Mouse (Mus musculus): ENCODE results near the gene Med21. TPM values are rescaled to one million over a fixed set of nuclear protein-coding genes. Genes with fewer than 3 reads are reported as not detected.

The Med21 gene
- 67.9 to 97.9 TPM (median 85.9 TPM) in 3 replicates for total RNA-seq (2017)

DNA sequence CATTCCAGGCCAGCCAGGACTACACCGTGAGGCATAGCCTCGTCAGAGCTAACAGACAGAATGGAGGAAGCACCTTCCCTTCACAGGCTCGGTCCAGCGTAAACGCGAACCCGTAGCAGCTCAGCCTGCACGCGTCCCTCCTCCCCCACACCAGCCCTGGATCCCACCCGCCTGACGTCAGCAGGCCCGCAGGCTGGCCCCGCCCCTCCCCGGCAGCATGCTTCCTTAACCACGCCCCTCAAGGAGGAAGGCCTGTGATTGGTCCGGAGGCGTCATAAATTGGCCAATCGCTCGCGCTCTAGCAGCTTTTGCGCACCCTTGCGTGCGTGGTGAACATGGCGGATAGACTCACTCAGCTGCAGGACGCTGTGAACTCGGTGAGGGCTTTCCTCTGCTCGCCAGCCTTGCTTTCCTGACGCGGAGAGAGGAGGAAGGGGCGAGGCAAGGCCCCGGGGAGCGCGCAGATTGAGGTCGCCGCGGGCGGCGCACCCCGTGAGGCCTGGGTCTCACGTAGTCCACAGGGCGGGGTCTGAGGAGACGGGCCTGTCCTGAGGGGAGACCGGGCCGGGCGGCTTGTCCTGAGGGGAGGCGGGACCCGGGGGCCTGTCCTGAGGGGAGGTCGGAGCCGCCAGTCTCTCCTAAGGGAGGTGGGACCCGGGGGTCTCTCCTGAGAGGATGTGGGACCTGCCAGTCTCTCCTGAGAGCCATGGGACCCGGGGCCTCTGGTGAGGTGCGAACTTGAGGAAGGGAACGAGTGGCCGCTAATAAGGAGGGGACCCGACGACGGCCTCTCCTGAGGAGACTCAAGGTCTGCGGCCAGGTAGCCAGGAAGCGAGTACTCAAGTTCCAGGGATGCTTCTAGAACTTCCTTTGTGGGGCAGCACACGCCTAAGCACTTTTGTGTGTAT, at the start of gene Med21, which contains the start of gene Tm7sf3:
Gene Med21 (plus strand): TSS at position 272 of the 908 bp plus-strand sequence.
Gene Tm7sf3 (minus strand): TSS at position 549 of the 908 bp plus-strand sequence.
- ATAC-seq (replicated peaks; ENCODE audit: insufficient number of reproducible peaks, low FRiP score, low TSS enrichment, poor library complexity, severe bottlenecking), result peak; percentile 98

DNA sequence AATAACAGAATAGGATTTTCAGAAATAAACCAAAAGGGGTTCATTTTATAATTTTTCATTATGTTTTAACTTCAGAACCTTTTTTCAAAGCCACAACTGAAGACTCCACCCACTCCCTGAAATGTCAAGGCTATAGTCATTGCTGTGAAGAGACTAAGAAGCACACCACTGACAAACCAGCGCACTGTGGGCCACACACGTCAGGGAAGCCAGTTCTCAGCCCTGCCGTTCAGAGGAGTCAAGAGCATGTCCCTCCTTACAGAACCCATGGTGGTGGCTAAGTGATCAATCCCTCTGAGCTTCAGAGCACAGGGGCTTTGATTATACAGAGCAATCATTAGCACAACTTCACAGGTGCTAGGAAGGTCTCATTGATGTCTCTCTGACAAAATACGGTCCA, 39.7 kb upstream of the Med21 start:
- no peak for ATAC-seq (replicated peaks; ENCODE audit: insufficient number of reproducible peaks, low FRiP score, low TSS enrichment, poor library complexity, severe bottlenecking)

DNA sequence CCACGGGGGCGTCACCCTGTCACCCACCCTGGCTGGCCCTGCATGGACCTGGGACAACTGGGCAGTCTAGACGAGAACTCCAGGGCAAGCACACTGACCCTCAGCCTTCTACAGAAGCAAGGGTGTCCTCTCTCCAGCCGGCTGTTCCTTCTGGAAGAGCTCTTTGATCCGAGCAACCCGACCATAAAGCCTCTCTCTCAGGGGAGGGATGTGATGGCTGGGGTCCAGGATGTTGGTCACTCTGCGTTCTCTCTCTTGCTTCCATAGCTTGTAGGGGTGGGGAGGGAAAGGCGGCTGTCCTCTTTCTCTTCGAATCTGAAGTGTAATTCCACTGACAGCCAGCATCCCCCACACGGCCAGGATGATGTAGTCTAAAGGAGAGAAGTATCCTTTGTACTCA, 38.7 kb upstream of the Med21 start:
- ATAC-seq (replicated peaks; ENCODE audit: insufficient number of reproducible peaks, low FRiP score, low TSS enrichment, poor library complexity, severe bottlenecking), result no peak

DNA sequence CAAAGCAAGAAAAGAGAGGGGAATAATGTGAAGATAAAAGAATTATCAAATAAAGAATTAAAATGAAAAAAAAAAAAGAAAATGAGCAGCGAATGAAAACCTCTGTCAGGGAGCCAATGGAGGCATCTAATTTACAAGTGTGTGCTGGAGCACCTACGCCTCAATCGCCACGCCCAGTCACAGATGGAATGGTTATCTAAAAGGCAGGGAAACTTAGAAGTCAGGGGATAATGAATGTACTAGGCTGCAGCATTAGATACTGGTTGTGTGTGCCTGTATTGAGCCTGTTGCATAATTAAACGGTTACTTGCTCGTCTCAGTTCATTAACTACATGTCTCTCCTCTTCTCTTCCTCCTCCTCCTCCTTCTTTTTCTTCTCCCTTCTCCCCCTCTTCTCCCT, 31.0 kb upstream of the Med21 start:
- no peak for ATAC-seq (replicated peaks; ENCODE audit: insufficient number of reproducible peaks, low FRiP score, low TSS enrichment, poor library complexity, severe bottlenecking)

DNA sequence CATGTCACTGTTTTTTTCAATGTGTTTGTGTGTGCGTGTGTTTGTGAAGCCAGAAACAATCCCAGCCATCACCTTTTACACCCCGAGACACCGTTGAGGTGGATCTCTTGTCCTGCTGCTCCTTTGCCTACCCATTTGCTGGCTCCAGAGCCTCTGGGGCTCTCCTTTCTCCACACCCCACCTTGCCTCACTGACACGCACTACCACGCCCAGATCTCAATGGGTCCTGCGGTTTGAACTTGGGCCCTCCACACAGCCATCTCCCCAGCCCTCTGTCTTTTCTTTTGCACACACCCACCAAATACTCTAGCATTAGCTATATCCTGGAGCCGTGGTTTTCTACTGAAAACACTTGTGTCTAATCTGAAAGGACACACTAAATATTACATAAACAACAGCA, 30.4 kb upstream of the Med21 start:
- no peak for ATAC-seq (replicated peaks; ENCODE audit: insufficient number of reproducible peaks, low FRiP score, low TSS enrichment, poor library complexity, severe bottlenecking)

DNA sequence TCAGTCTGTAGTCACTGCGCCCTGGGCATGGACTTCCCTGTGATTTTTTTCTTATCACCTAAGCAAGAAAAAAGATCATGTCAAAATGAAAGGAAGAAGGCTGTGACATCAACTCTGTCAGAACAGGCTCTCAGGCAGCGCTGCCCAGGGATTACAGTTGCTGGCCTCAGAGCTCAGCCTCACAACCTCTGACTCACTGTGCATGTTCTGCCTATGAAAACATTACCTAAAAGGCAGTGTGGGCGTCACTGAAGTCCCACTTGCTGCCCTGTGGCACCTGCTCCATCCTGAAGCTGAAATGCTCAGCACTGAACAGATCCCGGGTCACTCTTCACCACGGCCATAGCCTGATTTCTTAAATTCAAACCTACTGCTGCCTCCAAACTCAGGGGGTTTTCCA, 29.6 kb upstream of the Med21 start:
- ATAC-seq (replicated peaks; ENCODE audit: insufficient number of reproducible peaks, low FRiP score, low TSS enrichment, poor library complexity, severe bottlenecking), result no peak

DNA sequence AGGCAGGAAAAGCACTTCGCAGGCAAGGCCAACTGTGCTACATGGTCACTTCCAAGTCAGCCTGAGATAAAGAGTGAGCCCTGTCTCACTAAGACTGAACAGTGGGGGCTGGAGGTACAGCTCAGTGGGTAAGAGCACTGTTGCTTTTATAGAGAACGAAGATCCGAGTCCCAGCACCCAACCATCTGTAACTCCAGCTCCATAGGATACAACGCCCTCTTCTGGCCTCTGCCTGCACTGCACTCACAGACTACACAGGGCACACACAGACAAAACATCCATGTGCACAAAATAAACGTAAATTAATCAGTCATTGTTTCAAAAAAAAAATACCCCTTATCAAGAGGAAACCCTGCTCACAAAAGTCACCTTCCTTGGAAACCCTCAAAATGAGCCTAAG, 28.4 kb upstream of the Med21 start:
- no peak for ATAC-seq (replicated peaks; ENCODE audit: insufficient number of reproducible peaks, low FRiP score, low TSS enrichment, poor library complexity, severe bottlenecking)

DNA sequence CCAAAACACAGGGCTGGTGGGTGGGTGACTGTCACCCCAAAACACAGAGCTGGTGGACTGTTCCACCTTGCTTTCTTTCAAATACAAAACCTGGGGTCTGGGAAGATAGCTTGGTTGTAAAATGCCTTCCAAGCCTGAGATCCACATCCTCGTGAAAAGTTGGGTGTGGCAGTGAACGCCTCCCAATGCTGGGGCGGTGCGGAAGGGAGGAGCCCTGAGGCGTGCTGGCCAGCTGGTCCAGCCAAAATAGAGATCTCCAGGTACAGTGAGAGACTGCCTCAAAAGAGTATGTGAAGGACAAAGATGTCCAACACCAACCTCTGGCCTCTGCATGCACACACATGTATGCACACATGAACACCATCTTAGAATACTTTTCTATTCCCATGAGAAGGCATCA, 27.8 kb upstream of the Med21 start:
- no peak for ATAC-seq (replicated peaks; ENCODE audit: insufficient number of reproducible peaks, low FRiP score, low TSS enrichment, poor library complexity, severe bottlenecking)

DNA sequence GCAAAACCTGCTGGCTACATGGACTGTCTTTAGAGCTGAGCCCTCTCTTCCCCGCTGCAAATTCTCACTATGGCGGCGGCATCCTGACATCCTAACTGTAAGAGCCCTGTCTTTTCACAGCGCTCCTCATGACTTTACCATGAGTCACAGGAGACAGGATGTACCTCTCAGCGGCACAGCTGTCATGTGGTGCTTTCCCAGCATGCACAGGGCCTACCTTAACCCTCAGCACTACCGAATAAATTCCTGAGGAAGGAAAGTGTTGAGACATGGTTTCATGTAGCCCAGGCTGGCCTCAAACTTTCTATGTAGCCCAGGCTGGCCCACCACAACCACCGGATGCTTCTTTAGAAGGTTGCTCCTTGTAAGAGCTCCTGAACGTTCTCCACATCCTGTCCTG, 26.5 kb upstream of the Med21 start:
- no peak for ATAC-seq (replicated peaks; ENCODE audit: insufficient number of reproducible peaks, low FRiP score, low TSS enrichment, poor library complexity, severe bottlenecking)

DNA sequence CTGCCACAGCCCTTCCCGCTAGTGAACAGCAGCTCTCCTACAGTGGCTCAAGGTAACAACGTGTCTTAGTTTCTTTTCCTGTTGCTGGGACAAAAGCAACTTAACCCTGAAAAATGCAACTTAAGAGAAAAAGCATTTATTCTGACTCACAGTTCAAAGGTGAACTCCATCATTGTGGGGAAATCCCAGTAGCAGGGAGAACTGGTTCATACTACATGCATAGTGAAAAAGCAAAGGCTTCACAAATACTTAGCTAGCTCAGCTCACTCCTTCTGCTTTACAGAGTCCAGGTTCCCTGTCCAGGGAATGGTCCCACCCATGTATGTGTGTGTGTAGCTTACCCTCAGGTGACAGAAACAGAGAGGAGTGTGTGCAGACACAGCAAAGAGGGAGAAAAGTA, 25.7 kb upstream of the Med21 start:
- no peak for ATAC-seq (replicated peaks; ENCODE audit: insufficient number of reproducible peaks, low FRiP score, low TSS enrichment, poor library complexity, severe bottlenecking)

DNA sequence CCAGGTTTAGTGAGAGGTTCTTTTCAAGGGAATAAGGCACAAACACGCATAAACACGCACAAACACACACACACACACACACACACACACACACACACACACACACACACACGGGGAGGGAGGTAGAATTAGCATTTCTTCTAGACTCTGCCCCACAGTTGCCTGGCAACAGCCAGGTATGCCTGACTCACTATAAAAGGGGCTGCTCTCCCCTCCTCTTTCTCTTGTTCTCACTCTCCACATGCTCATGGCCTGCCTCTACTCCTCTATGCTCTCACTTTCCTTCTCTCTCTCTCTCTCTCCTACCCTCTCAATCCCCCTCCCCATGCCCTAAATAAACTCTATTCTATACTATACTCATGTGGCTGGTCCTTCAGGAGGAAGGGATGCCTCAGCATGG, 14.2 kb upstream of the Med21 start:
- no peak for ATAC-seq (replicated peaks; ENCODE audit: insufficient number of reproducible peaks, low FRiP score, low TSS enrichment, poor library complexity, severe bottlenecking)

DNA sequence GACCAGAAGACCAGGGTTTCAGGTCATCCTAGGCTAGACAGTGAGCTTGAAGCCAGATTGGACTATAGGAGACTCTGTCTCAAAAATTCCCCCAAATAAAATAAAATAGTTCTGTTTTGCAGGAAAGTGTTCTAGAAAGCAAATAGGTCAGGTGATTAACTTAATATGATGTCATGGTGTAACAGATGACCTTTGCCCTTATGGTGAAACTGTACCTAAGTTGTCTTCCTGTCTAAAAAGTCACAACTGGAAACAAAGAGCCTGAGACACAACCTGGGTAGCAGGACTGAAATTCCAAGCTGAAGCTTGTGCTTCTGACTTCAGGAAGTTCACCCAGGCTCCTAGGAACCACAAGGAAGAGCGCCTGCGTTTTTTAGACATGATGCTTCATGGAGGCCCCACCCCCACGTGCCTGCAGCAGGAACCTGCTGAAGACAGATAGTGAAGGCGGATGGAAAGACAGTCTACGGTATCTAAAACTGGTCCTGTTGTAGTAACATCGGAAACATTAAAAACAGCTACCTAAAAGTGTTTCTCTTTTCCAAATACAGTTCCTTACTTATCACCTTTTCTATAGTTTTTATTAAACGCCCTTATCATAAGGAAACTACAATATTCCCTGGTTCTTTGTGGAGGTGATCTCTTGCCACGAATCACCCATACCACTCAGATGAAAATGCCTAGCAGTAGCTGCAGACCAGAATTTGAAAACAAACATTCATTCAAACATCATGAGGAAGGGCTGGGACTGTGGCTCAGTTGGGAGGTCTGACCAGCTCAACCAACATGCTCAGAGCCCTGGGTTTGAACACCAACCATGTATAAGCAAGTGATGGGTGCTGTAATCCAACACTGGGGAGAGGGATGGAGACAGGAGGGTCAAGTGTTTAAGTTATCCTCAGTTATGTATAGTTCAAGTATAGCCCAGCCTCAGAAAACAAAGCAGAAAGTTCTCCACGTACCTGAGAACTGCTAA, 12.3 kb upstream of the Med21 start:
- ATAC-seq (replicated peaks; ENCODE audit: insufficient number of reproducible peaks, low FRiP score, low TSS enrichment, poor library complexity, severe bottlenecking), result no peak

DNA sequence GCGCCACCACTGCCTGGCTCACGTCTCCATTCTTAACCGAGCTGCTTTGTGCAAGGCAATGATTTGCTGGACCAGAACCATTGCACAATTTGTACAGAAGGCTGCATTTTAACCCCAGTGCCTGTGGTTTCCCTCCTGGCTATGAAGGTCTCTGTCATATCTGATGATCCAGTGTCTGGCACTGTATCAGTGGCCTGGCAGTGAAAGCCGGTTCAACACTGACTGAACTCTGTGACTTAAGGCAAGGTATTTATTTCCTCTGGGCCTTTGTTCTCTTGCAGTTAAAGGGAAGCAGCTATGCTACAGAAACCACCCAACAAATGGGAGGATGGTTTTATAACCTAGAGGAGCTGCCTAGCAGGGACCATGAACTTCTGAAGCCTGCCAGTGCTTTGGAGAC, 11.4 kb upstream of the Med21 start:
- no peak for ATAC-seq (replicated peaks; ENCODE audit: insufficient number of reproducible peaks, low FRiP score, low TSS enrichment, poor library complexity, severe bottlenecking)

DNA sequence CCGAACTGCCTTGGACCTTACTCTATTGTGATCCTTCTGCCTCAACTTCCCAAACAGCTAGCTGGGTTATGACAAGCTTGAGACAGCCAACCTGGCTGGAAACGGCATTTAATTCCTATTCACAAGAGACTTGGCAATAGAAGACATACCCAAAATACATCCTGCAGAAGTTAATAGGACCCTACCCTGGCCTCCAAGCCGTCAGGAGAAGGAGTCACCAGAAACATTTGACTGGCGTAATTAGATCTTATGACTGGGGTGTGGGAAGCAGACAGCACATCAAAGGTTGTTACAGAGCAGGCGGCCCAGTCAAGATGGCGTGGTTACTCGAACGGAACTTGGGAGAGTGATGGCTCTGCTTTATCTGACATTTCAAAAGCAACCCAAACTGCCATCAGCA, 10.5 kb upstream of the Med21 start:
- no peak for ATAC-seq (replicated peaks; ENCODE audit: insufficient number of reproducible peaks, low FRiP score, low TSS enrichment, poor library complexity, severe bottlenecking)

DNA sequence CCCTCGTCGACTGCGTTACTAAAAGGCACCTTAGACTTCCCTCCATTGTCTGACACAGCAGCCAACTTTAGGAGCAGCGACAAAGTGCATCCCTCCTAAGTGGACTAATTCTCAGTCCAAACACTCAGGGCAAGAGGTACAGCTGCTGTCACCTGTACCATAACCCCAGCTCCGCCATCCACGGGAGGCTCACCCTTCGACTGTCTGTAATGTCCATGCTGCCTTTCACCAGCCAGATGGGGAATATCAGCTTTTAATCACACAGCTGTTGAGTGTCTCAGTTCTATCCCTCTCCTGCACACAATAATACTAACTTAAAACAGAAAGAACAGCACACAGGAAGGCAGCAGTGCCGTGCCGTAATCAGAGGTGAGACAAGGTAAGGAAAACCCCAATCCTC, 9.9 kb upstream of the Med21 start:
- no peak for ATAC-seq (replicated peaks; ENCODE audit: insufficient number of reproducible peaks, low FRiP score, low TSS enrichment, poor library complexity, severe bottlenecking)

DNA sequence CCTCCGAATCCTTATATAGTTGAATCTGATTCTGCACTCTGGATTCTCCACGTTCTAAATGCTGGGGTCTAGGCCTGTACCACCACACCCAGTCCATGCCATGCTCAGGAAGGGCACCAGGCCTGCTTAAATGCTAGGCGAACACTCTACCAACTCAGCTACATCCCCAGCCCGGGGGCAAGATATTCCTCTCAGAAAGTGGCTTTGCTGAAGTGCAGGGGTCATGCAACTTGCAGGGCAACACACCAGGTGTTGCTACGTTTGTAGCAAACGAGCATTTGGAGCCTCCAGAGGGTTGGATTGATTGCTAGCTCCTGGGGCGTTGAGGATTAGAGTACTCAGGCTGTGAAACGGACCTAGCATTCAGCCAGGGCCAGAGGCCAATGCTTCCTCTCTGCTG, 9.2 kb upstream of the Med21 start:
- no peak for ATAC-seq (replicated peaks; ENCODE audit: insufficient number of reproducible peaks, low FRiP score, low TSS enrichment, poor library complexity, severe bottlenecking)

DNA sequence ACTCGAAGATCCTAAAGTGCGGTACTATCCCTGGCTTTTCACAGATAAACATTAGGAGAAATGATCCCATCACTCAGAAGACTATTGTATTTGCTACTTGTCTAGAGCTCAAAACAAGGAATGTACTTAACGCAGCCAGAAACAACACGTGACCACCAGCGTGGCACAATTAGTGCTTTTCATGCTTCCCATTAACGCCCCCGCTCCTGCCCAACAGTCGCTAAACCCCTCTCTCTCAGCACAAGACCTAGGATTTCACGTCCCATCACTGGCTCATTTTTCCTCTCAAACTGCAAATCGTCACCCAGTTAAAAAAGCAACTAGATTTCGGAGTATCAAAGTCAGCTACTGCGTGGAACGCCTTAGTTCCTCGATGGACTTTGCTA, 8.7 kb upstream of the Med21 start:
- ATAC-seq (replicated peaks; ENCODE audit: insufficient number of reproducible peaks, low FRiP score, low TSS enrichment, poor library complexity, severe bottlenecking), result no peak

DNA sequence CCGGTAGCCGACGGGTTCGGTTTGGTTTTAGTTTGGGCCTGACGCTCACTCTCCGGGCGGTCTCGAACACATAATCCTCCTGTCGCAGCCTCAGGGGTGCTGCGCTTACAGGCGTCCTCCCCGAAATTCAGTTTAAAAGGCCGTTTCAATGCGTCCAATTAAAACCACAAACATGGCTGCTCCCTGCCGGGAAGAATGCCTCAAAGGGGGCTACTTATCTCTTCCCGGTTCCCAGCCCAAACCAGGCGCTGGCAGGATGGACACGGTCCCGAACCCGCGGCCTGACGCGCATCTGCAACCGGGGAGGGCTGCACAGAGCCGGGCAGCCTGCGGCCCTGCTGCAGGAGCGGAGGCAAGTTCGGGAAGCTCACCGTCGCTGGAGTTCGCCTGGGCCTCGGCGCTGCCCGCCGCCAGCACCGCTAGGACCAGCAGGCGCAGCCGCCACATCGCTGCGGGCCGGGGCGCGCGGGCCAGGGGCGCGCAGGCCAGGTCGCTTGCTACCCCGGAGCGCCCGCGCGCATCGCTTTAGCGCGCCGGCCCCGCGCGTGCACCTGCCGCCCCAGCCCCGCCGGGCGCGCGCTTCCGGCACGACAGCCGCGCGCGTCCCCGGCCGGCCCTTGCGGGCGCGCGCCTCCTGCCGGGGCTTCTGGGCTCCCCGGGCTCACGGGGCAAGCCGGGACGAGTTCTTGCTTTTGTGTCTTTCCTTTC, 8.2 kb upstream of the Med21 start:
- peak; percentile 38; the same call in 1 of the 2 replicates for ATAC-seq (replicated peaks; ENCODE audit: insufficient number of reproducible peaks, low FRiP score, low TSS enrichment, poor library complexity, severe bottlenecking)

All from monocyte, adult 5-6 weeks (primary cell).